Mouse (Mus musculus): ENCODE measurements at regions not wholly inside any gene's neighbourhood (a gene's known extent, or its start where the extent isn't known, plus 50 kb on each side); places are given as distances from the start of the nearest gene placed in this dataset.
"Not testable (repeated sequence)": the region's sequence is repeated elsewhere in the genome, so short reads cannot be mapped to it uniquely, and the experiment has no call there.

- not testable (repeated sequence) for DNase-seq
Measured at GRCm38 (mm10) chr12:119102106-119102505, 135.9 kb upstream of the Abcb5 start.

GRCm38 (mm10) chr12:119099736-119100135 is 133.5 kb upstream of the Abcb5 start:
- DNase-seq: no peak

- no peak for DNase-seq
Measured at GRCm38 (mm10) chr12:119097814-119098213, 131.6 kb upstream of the Abcb5 start.

GRCm38 (mm10) chr12:119094314-119094713 is 128.1 kb upstream of the Abcb5 start:
- no peak for DNase-seq

GRCm38 (mm10) chr12:119093402-119093801 is 127.2 kb upstream of the Abcb5 start:
- DNase-seq: peak; percentile 78 to 85

GRCm38 (mm10) chr12:119089292-119089691 is 123.1 kb upstream of the Abcb5 start:
- no peak for DNase-seq

GRCm38 (mm10) chr12:119088666-119089065 is 122.4 kb upstream of the Abcb5 start:
- no peak for DNase-seq

- DNase-seq: no peak
Measured at GRCm38 (mm10) chr12:119084814-119085213, 118.6 kb upstream of the Abcb5 start.

GRCm38 (mm10) chr12:119082781-119083180 is 116.6 kb upstream of the Abcb5 start:
- no peak for DNase-seq

- DNase-seq: no peak
Measured at GRCm38 (mm10) chr12:119075825-119076224, 109.6 kb upstream of the Abcb5 start.

- DNase-seq: no peak
Measured at GRCm38 (mm10) chr12:119074742-119075478, 108.7 kb upstream of the Abcb5 start.

GRCm38 (mm10) chr12:119074147-119074546 is 107.9 kb upstream of the Abcb5 start:
- DNase-seq: no peak

- no peak for DNase-seq
Measured at GRCm38 (mm10) chr12:119070963-119071362, 104.7 kb upstream of the Abcb5 start.

GRCm38 (mm10) chr12:119070446-119070845 is 104.2 kb upstream of the Abcb5 start:
- no peak for DNase-seq

- no peak for DNase-seq
Measured at GRCm38 (mm10) chr12:119069747-119070146, 103.5 kb upstream of the Abcb5 start.

GRCm38 (mm10) chr12:119068079-119068478 is 101.9 kb upstream of the Abcb5 start:
- DNase-seq: no peak

GRCm38 (mm10) chr12:119062931-119063330 is 96.7 kb upstream of the Abcb5 start:
- DNase-seq: no peak

GRCm38 (mm10) chr12:119062490-119062889 is 96.3 kb upstream of the Abcb5 start:
- no peak for DNase-seq

- DNase-seq: no peak
Measured at GRCm38 (mm10) chr12:119054560-119054959, 88.3 kb upstream of the Abcb5 start.

- DNase-seq: no peak
Measured at GRCm38 (mm10) chr12:119051692-119052379, 85.6 kb upstream of the Abcb5 start.

GRCm38 (mm10) chr12:119038306-119038705 is 72.1 kb upstream of the Abcb5 start:
- no peak for DNase-seq

GRCm38 (mm10) chr12:119034828-119035227 is 68.6 kb upstream of the Abcb5 start:
- DNase-seq: no peak

- no peak for DNase-seq
Measured at GRCm38 (mm10) chr12:119028711-119029110, 62.5 kb upstream of the Abcb5 start.

- no peak for DNase-seq
Measured at GRCm38 (mm10) chr12:119028161-119028560, 61.9 kb upstream of the Abcb5 start.

All from cerebellum, postnatal 14 days (tissue).